Mouse (Mus musculus): ENCODE results near the gene Galnt16. TPM values are rescaled to one million over a fixed set of nuclear protein-coding genes. Genes with fewer than 3 reads are reported as not detected.
A peak's percentile ranks its signal among the peaks of the same experiment; 100 is the strongest.

Galnt16 gene
- polyA plus RNA-seq, 1 experiment from 2014 or later, result 14.3 TPM

GRCm38 (mm10) chr12:80518393-80518756 lies 298 bp downstream of the Galnt16 start:
- WGBS, result under 1% methylated on average over 25 of the region's 25 CpGs
- Histone ChIP-seq H3K9ac (peak overlapping the region; percentile 39; the same call in 1 of the 2 replicates), H3K9me3 (no peaks in the 10 kb centered on the region), H3K4me3 (replicated peaks) (peak overlapping the region; percentile 64), H3K4me2 (peak overlapping the region; percentile 97), H3K36me3 (no peaks in the 10 kb centered on the region), H3K4me1 (peaks cover 5% of the 10 kb centered on the region), H3K27me3 (replicated peaks) (peaks cover 39% of the 10 kb centered on the region), H3K27ac (no peak overlapping the region)
- ATAC-seq (ENCODE audit: insufficient read depth, low FRiP score, low read depth), result no peak; the same call in 1 of the 2 replicates

GRCm38 (mm10) chr12:80518757-80519620 lies 912 bp downstream of the Galnt16 start:
- H3K27me3 ChIP-seq (replicated peaks), result peaks cover 39% of the 10 kb centered on the region
- H3K4me2 ChIP-seq, result peak overlapping the region; percentile 97
- peaks cover 5% of the 10 kb centered on the region for H3K4me1 ChIP-seq
- no peaks in the 10 kb centered on the region for H3K9me3 ChIP-seq
- ATAC-seq (ENCODE audit: insufficient read depth, low FRiP score, low read depth), result peak; percentile 56
- H3K27ac ChIP-seq, result peak overlapping the region; percentile 59
- H3K36me3 ChIP-seq, result no peaks in the 10 kb centered on the region
- H3K9ac ChIP-seq, result peak overlapping the region; percentile 39
- whole genome bisulfite sequencing, result under 1% methylated on average over 90 of the region's 90 CpGs
- H3K4me3 ChIP-seq (replicated peaks), result peak overlapping the region; percentile 64

- Histone ChIP-seq H3K36me3 (no peaks in the 10 kb centered on the region), H3K4me2 (peak overlapping the region; percentile 97), H3K27ac (peak overlapping the region; percentile 59), H3K4me3 (replicated peaks) (peak overlapping the region; percentile 64), H3K9me3 (no peaks in the 10 kb centered on the region), H3K27me3 (replicated peaks) (peaks cover 39% of the 10 kb centered on the region), H3K4me1 (peaks cover 5% of the 10 kb centered on the region), H3K9ac (peak overlapping the region; percentile 39; the same call in 1 of the 2 replicates)
- 1% methylated on average over 43 of the region's 43 CpGs for WGBS
- ATAC-seq (ENCODE audit: insufficient read depth, low FRiP score, low read depth), result 0 out of 2 replicates have a peak, but pooled peaks have one; percentile 17
These were observed 1.7 kb downstream of the Galnt16 start for GRCm38 (mm10) chr12:80519621-80520332.

- Histone ChIP-seq H3K4me1 (peaks cover 10% of the 10 kb centered on the region), H3K9ac (no peak overlapping the region), H3K27ac (no peak overlapping the region), H3K4me2 (no peak overlapping the region), H3K4me3 (replicated peaks) (no peak overlapping the region), H3K36me3 (no peaks in the 10 kb centered on the region), H3K27me3 (replicated peaks) (peaks cover 32% of the 10 kb centered on the region), H3K9me3 (no peaks in the 10 kb centered on the region)
- WGBS, result 67% methylated on average over 3 of the region's 3 CpGs
- ATAC-seq (ENCODE audit: insufficient read depth, low FRiP score, low read depth), result no peak
These were observed 3.9 kb downstream of the Galnt16 start for GRCm38 (mm10) chr12:80522006-80522405.

GRCm38 (mm10) chr12:80524276-80524921 lies 6.3 kb downstream of the Galnt16 start:
- H3K27ac ChIP-seq, result no peak overlapping the region
- H3K4me1 ChIP-seq, result 0 out of 2 replicates have a peak, but pooled peaks cover 5% of the 10 kb centered on the region
- 44% methylated on average over 12 of the region's 12 CpGs for WGBS
- H3K9ac ChIP-seq, result no peak overlapping the region
- H3K4me2 ChIP-seq, result no peak overlapping the region
- no peak overlapping the region for H3K4me3 ChIP-seq (replicated peaks)
- H3K9me3 ChIP-seq, result no peaks in the 10 kb centered on the region
- no peaks in the 10 kb centered on the region for H3K36me3 ChIP-seq
- no peak for ATAC-seq (ENCODE audit: insufficient read depth, low FRiP score, low read depth)
- peaks cover 10% of the 10 kb centered on the region; the same call in 1 of the 2 replicates for H3K27me3 ChIP-seq (replicated peaks)

- peak; percentile 45; the same call in 1 of the 2 replicates for ATAC-seq (ENCODE audit: insufficient read depth, low FRiP score, low read depth)
- Histone ChIP-seq H3K36me3 (no peaks in the 10 kb centered on the region), H3K27ac (no peak overlapping the region), H3K4me1 (peaks cover 10% of the 10 kb centered on the region; the same call in 1 of the 2 replicates), H3K9me3 (no peaks in the 10 kb centered on the region), H3K4me2 (no peak overlapping the region), H3K9ac (no peak overlapping the region), H3K27me3 (replicated peaks) (0 out of 2 replicates have a peak, but pooled peaks cover under 1% of the 10 kb centered on the region), H3K4me3 (replicated peaks) (no peak overlapping the region)
- WGBS, result 27% methylated on average over 7 of the region's 7 CpGs
These were observed 7.4 kb downstream of the Galnt16 start for GRCm38 (mm10) chr12:80525513-80525912.

- H3K27ac ChIP-seq, result no peak overlapping the region
- H3K9ac ChIP-seq, result no peak overlapping the region
- H3K4me1 ChIP-seq, result peaks cover 10% of the 10 kb centered on the region; the same call in 1 of the 2 replicates
- no peaks in the 10 kb centered on the region for H3K27me3 ChIP-seq (replicated peaks)
- WGBS, result 70% methylated on average over 2 of the region's 2 CpGs
- ATAC-seq (ENCODE audit: insufficient read depth, low FRiP score, low read depth), result no peak
- H3K9me3 ChIP-seq, result no peaks in the 10 kb centered on the region
- H3K36me3 ChIP-seq, result no peaks in the 10 kb centered on the region
- H3K4me2 ChIP-seq, result no peak overlapping the region
- H3K4me3 ChIP-seq (replicated peaks), result no peak overlapping the region
These were observed 8.4 kb downstream of the Galnt16 start for GRCm38 (mm10) chr12:80526511-80526910.

GRCm38 (mm10) chr12:80527727-80528389 lies 9.8 kb downstream of the Galnt16 start:
- ATAC-seq (ENCODE audit: insufficient read depth, low FRiP score, low read depth), result no peak
- H3K9me3 ChIP-seq, result no peaks in the 10 kb centered on the region
- 74% methylated on average over 5 of the region's 5 CpGs for WGBS
- no peak overlapping the region for H3K4me3 ChIP-seq (replicated peaks)
- H3K27ac ChIP-seq, result no peak overlapping the region
- no peak overlapping the region for H3K4me2 ChIP-seq
- no peak overlapping the region for H3K9ac ChIP-seq
- no peaks in the 10 kb centered on the region for H3K27me3 ChIP-seq (replicated peaks)
- H3K36me3 ChIP-seq, result no peaks in the 10 kb centered on the region
- peaks cover 10% of the 10 kb centered on the region; the same call in 1 of the 2 replicates for H3K4me1 ChIP-seq

- H3K27me3 ChIP-seq (replicated peaks), result no peaks in the 10 kb centered on the region
- no peak overlapping the region for H3K4me3 ChIP-seq (replicated peaks)
- H3K27ac ChIP-seq, result no peak overlapping the region
- H3K4me2 ChIP-seq, result no peak overlapping the region
- H3K36me3 ChIP-seq, result no peaks in the 10 kb centered on the region
- no peak for ATAC-seq (ENCODE audit: insufficient read depth, low FRiP score, low read depth)
- no peak overlapping the region for H3K9ac ChIP-seq
- peaks cover 10% of the 10 kb centered on the region; the same call in 1 of the 2 replicates for H3K4me1 ChIP-seq
- no peaks in the 10 kb centered on the region for H3K9me3 ChIP-seq
- WGBS, result 38% methylated on average over 2 of the region's 2 CpGs
These were observed 12.0 kb downstream of the Galnt16 start for GRCm38 (mm10) chr12:80530052-80530451.

GRCm38 (mm10) chr12:80530630-80531029 lies 12.6 kb downstream of the Galnt16 start:
- 50% methylated on average over 6 of the region's 6 CpGs for WGBS
- ATAC-seq (ENCODE audit: insufficient read depth, low FRiP score, low read depth), result no peak

GRCm38 (mm10) chr12:80531585-80531984 lies 13.5 kb downstream of the Galnt16 start:
- no peaks in the 10 kb centered on the region for H3K9me3 ChIP-seq
- ATAC-seq (ENCODE audit: insufficient read depth, low FRiP score, low read depth), result no peak
- 75% methylated on average over 10 of the region's 10 CpGs for WGBS

More at GRCm38 (mm10) chr12:80530630-80531029, 12.6 kb downstream of the Galnt16 start:
- no peak overlapping the region for H3K9ac ChIP-seq
- H3K36me3 ChIP-seq, result no peaks in the 10 kb centered on the region
- H3K27me3 ChIP-seq (replicated peaks), result no peaks in the 10 kb centered on the region
- H3K9me3 ChIP-seq, result no peaks in the 10 kb centered on the region
- H3K4me1 ChIP-seq, result peaks cover 7% of the 10 kb centered on the region; the same call in 1 of the 2 replicates
- no peak overlapping the region for H3K4me3 ChIP-seq (replicated peaks)
- no peak overlapping the region for H3K27ac ChIP-seq
- H3K4me2 ChIP-seq, result no peak overlapping the region

More at GRCm38 (mm10) chr12:80531585-80531984, 13.5 kb downstream of the Galnt16 start:
- peaks cover 5% of the 10 kb centered on the region; the same call in 1 of the 2 replicates for H3K4me1 ChIP-seq
- no peak overlapping the region for H3K9ac ChIP-seq
- no peaks in the 10 kb centered on the region for H3K36me3 ChIP-seq
- no peak overlapping the region for H3K4me2 ChIP-seq
- H3K4me3 ChIP-seq (replicated peaks), result no peak overlapping the region
- H3K27ac ChIP-seq, result no peak overlapping the region
- no peaks in the 10 kb centered on the region for H3K27me3 ChIP-seq (replicated peaks)

Data from stomach, embryonic 15.5 days (tissue).